Comparison of ENCODE assay signal across 20 mouse cellular contexts in the genomic region with DNA sequence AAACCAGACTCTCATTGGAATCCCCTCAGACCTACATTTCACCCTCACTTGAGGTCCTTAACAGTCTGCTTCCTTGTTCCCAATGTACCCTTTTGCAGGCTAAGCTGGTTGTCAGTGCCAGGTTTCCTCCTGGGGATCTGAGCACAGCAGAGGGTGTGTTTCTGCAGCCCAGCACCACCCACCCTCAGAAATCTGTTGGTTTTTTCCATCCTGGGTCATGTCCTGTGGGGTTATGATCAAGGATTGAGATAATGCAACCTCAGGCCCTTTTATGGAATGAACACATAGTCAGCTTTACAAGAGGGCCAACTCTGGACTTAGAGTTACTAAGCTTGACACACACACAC.
DNase-seq lines count a peak whose midpoint lies in the region; ATAC-seq and TF ChIP-seq lines count a peak whose summit lies in the region.
"Had no signal": no experiment of that assay in that cellular context is flagged by ENCODE, and none has a peak within 500 bp of the region (broad histone marks: within the 10 kb centered on the region; RNA-seq: fewer than 3 reads in every experiment).

No protein-coding gene starts in this region.

- no peaks in the 10 kb centered on the region for H3K9me3 ChIP-seq in lung, postnatal 0 days (ENCODE audit: low read length)
- no peaks in the 10 kb centered on the region for H3K9me3 ChIP-seq in stomach, postnatal 0 days (ENCODE audit: control insufficient read depth, low read length)
- no peaks in the 10 kb centered on the region for H3K9me3 ChIP-seq in hindbrain, embryonic 13.5 days
- H3K9me3 ChIP-seq: hindbrain, embryonic 10.5 days; liver, embryonic 13.5 days; midbrain, embryonic 12.5 days; stomach, embryonic 15.5 days had no signal

- H3K27me3 ChIP-seq in lung, postnatal 0 days (replicated peaks; ENCODE audit: insufficient read depth, low read length), result no peaks in the 10 kb centered on the region
- no peaks in the 10 kb centered on the region for H3K27me3 ChIP-seq in stomach, postnatal 0 days (ENCODE audit: control insufficient read depth, insufficient read depth, low read length)
- H3K27me3 ChIP-seq in hindbrain, embryonic 13.5 days, result no peaks in the 10 kb centered on the region
- H3K27me3 ChIP-seq: liver, embryonic 13.5 days; midbrain, embryonic 12.5 days; stomach, embryonic 15.5 days had no signal

- H3K4me1 ChIP-seq in lung, postnatal 0 days (ENCODE audit: insufficient read depth, low read depth, low read length), result no peaks in the 10 kb centered on the region
- no peaks in the 10 kb centered on the region for H3K4me1 ChIP-seq in stomach, postnatal 0 days (replicated peaks; ENCODE audit: control insufficient read depth, insufficient read depth)
- no peaks in the 10 kb centered on the region for H3K4me1 ChIP-seq in hindbrain, embryonic 13.5 days (replicated peaks)
- H3K4me1 ChIP-seq: hindbrain, embryonic 10.5 days; liver, embryonic 13.5 days; midbrain, embryonic 12.5 days; stomach, embryonic 15.5 days had no signal

- H3K27ac ChIP-seq in lung, postnatal 0 days (ENCODE audit: low read length), result no peak overlapping the region
- peak overlapping the region; percentile 61; the same call in 1 of the 2 replicates for H3K27ac ChIP-seq in stomach, postnatal 0 days (replicated peaks)
- no peak overlapping the region for H3K27ac ChIP-seq in hindbrain, embryonic 13.5 days
- H3K27ac ChIP-seq: hindbrain, embryonic 10.5 days; hindbrain, postnatal 0 days; liver, embryonic 13.5 days; midbrain, embryonic 12.5 days; stomach, embryonic 15.5 days had no signal

- no peak overlapping the region for H3K4me2 ChIP-seq in lung, postnatal 0 days (replicated peaks; ENCODE audit: low read depth, low read length)
- no peak overlapping the region for H3K4me2 ChIP-seq in stomach, postnatal 0 days (replicated peaks; ENCODE audit: low read depth)
- no peak overlapping the region for H3K4me2 ChIP-seq in hindbrain, embryonic 13.5 days
- H3K4me2 ChIP-seq: heart, embryonic 11.5 days; liver, embryonic 13.5 days; midbrain, embryonic 12.5 days; stomach, embryonic 15.5 days had no signal

- TF ChIP-seq CTCF in lung, postnatal 0 days (IDR thresholded peaks at IDR 0.05), result no peak
- no peak for TF ChIP-seq CTCF in stomach, postnatal 0 days (IDR thresholded peaks at IDR 0.05; ENCODE audit: low read depth)

- no peaks in the 10 kb centered on the region for H3K36me3 ChIP-seq in lung, postnatal 0 days (ENCODE audit: insufficient read depth, low read length)
- H3K36me3 ChIP-seq in stomach, postnatal 0 days (ENCODE audit: control insufficient read depth, insufficient read depth, low read length), result no peaks in the 10 kb centered on the region
- H3K36me3 ChIP-seq in hindbrain, embryonic 13.5 days, result no peaks in the 10 kb centered on the region
- H3K36me3 ChIP-seq: hindbrain, embryonic 10.5 days; liver, embryonic 13.5 days; midbrain, embryonic 12.5 days; stomach, embryonic 15.5 days had no signal

- no peak for TF ChIP-seq EP300 in lung, postnatal 0 days (IDR thresholded peaks at IDR 0.05)
- TF ChIP-seq EP300 in stomach, postnatal 0 days (optimal IDR thresholded peaks at IDR 0.05), result no peak

- DNase-seq in adrenal gland, postnatal 10 days, result peak; percentile 45
- DNase-seq in adrenal gland, postnatal 4 days (ENCODE audit: low spot score in 2 of 2), result no peak
- DNase-seq in lung, adult 18-20 months, result peak; percentile 9 to 30
- DNase-seq in lung, postnatal 10 days, result no peak
- DNase-seq in lung, postnatal 0 days (ENCODE audit: low spot score), result peak; percentile 33
- DNase-seq in stomach, postnatal 0 days (ENCODE audit: low spot score), result peak; percentile 18
- DNase-seq: cerebellum, adult 9-10 months; heart, postnatal 10 days; layer of hippocampus, adult 9-11 months; liver, embryonic 13.5 days; thymus, adult 2 months; thymus, postnatal 4 days had no signal

- peak; percentile 60 for ATAC-seq in lung, postnatal 0 days
- peak; percentile 82 for ATAC-seq in stomach, postnatal 0 days (ENCODE audit: low FRiP score, low TSS enrichment)
- ATAC-seq in hindbrain, embryonic 13.5 days (ENCODE audit: low FRiP score), result no peak
- ATAC-seq: CD4-positive, CD25-positive, alpha-beta regulatory T cell, adult 4 months; hindbrain, postnatal 0 days; intestine, postnatal 0 days had no signal

- no peak overlapping the region for H3K4me3 ChIP-seq in lung, postnatal 0 days (ENCODE audit: low read depth, low read length)
- H3K4me3 ChIP-seq in stomach, postnatal 0 days (ENCODE audit: low read depth, low read length), result no peak overlapping the region
- no peak overlapping the region for H3K4me3 ChIP-seq in hindbrain, embryonic 13.5 days
- H3K4me3 ChIP-seq: hindbrain, embryonic 10.5 days; liver, embryonic 13.5 days; midbrain, embryonic 12.5 days; stomach, embryonic 15.5 days had no signal

- no peak overlapping the region for H3K9ac ChIP-seq in lung, postnatal 0 days (replicated peaks; ENCODE audit: low read depth)
- no peak overlapping the region for H3K9ac ChIP-seq in stomach, postnatal 0 days (ENCODE audit: low read length)
- no peak overlapping the region for H3K9ac ChIP-seq in hindbrain, embryonic 13.5 days
- H3K9ac ChIP-seq: liver, embryonic 13.5 days; midbrain, embryonic 12.5 days; stomach, embryonic 15.5 days had no signal

Comparison
In these comparisons a context has a peak if more than half of its experiments do, and no peak if none do; other contexts are left out.
1. DNase-seq: peak in adrenal gland, postnatal 10 days (single experiment), lung, adult 18-20 months (2 of 2), lung, postnatal 0 days (single experiment) and stomach, postnatal 0 days (single experiment); none in adrenal gland, postnatal 4 days (0 of 2) and lung, postnatal 10 days (single experiment).